Mouse (Mus musculus) splenic B cell, adult 2 months (primary cell): ENCODE measurements around the gene Serpina1f.
"Not testable (repeated sequence)": the region's sequence is repeated elsewhere in the genome, so short reads cannot be mapped to it uniquely, and the experiment has no call there.

Experiments
- DNase-seq: peaks from one replicate; pipeline ENCODE4 v3.0.0-alpha.2; 2011; ENCODE audit warnings: low read depth, low spot score
- H3K27me3 ChIP-seq: 2 replicates; pipeline ENCODE4 v1.6.1; 2012; ENCODE audit warnings: mild to moderate bottlenecking, low read length, moderate library complexity, mixed read lengths; ENCODE audit not compliant: control insufficient read depth, poor library complexity, insufficient read depth, severe bottlenecking
- H3K36me3 ChIP-seq: 2 replicates; pipeline ENCODE4 v1.6.1; 2012; ENCODE audit warnings: mild to moderate bottlenecking, low read length, moderate library complexity, mixed read lengths; ENCODE audit not compliant: control insufficient read depth, poor library complexity, insufficient read depth, severe bottlenecking

The Serpina1f gene

DNA sequence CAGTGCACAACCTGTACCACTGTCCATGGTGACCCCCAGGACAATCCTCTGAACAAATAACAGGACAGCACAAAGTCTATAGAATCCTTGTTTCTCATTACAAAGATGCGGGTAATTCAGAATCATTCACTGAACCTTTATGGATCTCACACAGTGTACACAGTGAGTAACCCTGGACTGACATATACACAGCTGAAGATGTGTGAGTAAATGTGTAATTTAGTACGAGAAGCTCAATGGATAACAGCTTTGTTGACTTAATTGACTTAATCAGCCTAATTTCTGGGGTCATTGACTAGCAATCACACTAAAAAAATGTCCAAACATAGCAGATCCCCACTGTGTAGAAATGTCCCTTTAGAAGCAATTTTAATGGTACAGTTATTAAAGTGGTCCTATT, 14.2 kb downstream of the Serpina1f start:
- DNase-seq = no peak
- Histone ChIP-seq H3K36me3 (no peaks in the 10 kb centered on the region), H3K27me3 (no peaks in the 10 kb centered on the region)

DNA sequence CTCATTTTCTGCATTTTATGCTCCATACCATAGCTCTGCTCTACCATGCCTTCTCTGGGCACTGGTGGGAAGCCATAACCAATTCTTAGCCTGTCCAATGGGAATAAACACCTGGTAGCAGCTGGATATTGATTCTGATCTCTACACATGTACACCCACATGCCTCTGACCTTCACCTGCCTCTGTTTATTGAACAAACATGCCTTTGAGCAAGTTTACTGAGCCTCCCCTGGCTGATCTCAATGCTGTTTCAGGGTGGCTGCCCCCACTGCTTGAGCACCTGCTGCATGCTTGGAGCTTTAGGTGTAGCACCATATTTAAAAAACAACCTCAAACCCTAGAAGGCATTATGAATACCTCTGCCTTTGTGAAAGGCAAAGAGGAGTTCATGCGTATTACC, 15.5 kb downstream of the Serpina1f start:
- not testable (repeated sequence) for DNase-seq, H3K27me3 ChIP-seq

DNA sequence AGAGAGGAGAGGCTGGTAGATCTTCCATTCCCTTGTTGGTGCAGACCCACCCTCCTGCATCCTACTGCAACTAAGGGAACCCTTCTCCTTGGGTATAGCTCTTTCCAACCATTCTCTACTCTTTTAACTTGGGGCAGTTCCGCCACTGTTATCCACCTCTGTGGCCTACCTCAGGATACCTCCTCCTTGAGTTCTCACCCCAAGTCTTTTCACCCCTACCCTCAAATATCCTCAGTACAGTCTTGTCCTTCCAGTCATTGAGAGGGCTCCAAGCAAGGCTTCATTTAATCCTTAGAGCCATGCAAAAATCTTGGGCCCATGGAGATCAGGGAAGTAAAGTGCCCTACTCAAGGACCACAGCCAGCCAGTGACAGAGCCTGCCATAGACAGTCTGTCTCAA, 19.3 kb downstream of the Serpina1f start, which contains the start of gene Serpina16:
Gene Serpina16 (minus strand): TSS at position 101 of the 400 bp plus-strand sequence.
- Histone ChIP-seq H3K36me3 (no peaks in the 10 kb centered on the region), H3K27me3 (no peaks in the 10 kb centered on the region)
- DNase-seq = no peak

More for the DNA sequence above, 15.5 kb downstream of the Serpina1f start:
- H3K36me3 ChIP-seq = not testable (repeated sequence)

DNA sequence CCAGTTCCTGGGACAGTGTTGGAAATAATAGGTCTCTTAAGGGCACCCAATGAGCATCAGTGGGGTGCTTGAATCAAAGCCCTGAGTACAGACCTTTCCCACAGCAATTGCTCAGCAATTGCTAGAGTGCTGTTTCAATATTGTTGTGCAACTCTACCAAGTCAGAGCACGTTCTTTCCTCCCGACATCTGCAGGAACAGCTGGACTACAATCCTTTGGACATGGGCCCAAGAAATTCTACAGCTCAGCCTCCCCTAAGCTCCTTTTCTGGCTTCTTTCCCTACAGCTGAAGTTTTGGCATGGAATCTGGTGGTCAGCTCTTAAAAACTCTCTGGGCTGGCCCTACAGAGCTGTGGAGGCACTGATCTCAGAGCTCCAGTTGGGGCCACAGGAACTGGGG, 22.1 kb downstream of the Serpina1f start:
- no peak for DNase-seq
- H3K36me3 ChIP-seq = no peaks in the 10 kb centered on the region
- no peaks in the 10 kb centered on the region for H3K27me3 ChIP-seq

DNA sequence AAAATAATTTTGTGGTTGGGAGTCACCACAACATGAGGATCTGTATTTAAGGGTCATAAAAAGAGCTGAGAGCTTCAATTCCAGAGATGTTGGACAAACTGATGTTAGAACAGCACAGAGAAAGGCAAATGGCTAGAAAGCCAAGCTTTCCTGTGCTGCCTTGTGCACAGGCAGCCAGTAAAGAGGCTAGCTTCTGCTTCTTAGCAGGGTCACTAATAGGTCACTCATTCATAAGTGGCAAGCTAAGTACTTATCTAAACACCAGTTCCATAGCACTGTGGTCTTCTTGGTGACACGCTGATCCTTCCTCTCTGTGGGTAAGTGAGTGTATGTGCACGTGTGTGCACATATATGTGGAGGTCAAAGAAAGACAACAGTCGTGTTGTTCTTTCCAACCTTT, 23.8 kb downstream of the Serpina1f start:
- DNase-seq = no peak
- Histone ChIP-seq H3K36me3 (no peaks in the 10 kb centered on the region), H3K27me3 (no peaks in the 10 kb centered on the region)

DNA sequence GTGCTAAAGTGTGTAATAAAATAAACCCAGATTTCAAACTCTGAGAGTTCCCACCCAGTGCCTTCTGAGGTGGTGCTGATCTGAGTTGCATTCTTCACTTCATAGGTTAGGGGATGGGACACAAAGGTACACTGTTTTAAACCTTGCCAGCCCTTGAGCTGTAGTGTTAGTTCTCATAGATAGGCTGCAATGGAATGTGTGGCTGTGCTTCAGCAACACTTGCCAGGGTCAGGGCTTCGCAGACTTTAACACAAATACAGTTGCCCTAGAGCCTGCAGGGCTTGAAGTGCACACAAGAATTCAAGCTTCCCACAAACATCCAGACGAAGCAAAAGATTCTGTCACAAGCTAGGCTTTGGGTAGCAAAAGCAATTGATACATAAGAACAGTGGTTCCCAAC, 24.4 kb downstream of the Serpina1f start:
- Histone ChIP-seq H3K27me3 (no peaks in the 10 kb centered on the region), H3K36me3 (no peaks in the 10 kb centered on the region)
- no peak for DNase-seq

DNA sequence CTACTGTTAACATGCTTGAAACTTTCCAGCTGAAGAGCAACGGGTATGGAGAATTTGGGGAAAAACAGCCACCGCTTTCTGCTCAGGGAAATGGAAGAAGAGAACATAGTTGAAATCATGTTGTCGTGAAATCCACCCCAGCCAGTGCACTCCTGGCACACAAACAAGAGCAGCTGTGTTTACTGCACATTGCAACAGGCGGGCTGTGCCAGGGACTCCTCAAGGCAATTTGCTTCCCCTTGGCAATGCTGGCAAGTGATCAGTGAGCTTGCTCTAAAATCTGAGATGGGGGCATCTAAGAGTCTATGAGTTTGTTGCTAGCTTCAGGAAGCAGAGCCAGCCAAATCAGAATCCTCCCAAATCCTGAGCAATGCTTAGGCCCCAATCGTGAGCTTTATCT, 25.0 kb downstream of the Serpina1f start:
- DNase-seq = no peak
- Histone ChIP-seq H3K27me3 (no peaks in the 10 kb centered on the region), H3K36me3 (no peaks in the 10 kb centered on the region)

DNA sequence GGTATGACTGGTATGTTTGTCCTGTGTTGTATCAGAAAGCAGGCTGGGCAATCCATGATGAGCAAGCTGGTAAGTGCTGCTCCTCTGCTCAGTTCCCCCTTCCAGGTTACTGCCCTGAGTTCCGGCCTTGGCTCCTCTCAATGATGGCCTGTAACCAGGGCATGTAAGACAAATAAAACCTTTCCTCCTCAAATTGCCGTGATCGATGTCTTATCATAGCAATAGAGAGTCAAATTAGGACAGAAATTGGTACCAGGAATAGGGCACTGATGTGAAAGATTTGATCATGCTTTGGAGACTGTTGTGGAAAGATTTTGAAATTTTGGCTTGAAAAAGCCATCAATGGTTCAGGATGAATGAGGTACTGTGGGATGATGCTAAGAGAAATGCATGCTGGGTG, 30.0 kb downstream of the Serpina1f start:
- no peaks in the 10 kb centered on the region for H3K27me3 ChIP-seq
- no peak for DNase-seq
- H3K36me3 ChIP-seq = no peaks in the 10 kb centered on the region

DNA sequence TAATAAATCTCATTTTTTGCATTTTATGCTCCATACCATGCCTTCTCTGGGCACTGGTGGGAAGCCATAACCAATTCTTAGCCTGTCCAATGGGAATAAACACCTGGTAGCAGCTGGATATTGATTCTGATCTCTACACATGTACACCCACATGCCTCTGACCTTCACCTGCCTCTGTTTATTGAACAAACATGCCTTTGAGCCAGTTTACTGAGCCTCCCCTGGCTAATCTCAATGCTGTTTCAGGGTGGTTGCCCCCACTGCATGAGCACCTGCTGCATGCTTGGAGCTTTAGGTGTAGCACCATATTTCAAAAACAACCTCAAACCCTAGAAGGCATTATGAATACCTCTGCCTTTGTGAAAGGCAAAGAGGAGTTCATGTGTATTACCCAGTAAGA, 33.3 kb downstream of the Serpina1f start:
- not testable (repeated sequence) for H3K27me3 ChIP-seq, H3K36me3 ChIP-seq, DNase-seq

DNA sequence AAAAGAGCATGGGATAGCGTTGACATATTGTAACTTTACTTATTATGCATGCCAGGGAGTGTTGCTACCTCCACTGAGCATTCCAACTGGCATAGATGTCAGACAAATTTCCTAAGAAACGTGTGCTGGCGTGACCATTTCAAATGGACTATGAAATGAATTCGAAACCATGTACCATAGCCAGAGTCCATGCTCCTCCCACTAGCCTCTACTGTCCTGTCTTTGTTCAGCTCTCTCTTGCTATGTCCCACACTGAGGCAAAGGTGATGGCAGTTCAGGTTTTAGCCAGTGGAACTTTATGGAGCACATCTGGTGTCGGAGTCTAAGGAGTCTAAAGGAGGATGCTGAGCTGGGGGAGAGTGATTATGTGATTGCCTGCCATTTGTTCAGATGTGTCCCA, 35.3 kb downstream of the Serpina1f start:
- H3K27me3 ChIP-seq = no peaks in the 10 kb centered on the region
- no peak for DNase-seq
- no peaks in the 10 kb centered on the region for H3K36me3 ChIP-seq

DNA sequence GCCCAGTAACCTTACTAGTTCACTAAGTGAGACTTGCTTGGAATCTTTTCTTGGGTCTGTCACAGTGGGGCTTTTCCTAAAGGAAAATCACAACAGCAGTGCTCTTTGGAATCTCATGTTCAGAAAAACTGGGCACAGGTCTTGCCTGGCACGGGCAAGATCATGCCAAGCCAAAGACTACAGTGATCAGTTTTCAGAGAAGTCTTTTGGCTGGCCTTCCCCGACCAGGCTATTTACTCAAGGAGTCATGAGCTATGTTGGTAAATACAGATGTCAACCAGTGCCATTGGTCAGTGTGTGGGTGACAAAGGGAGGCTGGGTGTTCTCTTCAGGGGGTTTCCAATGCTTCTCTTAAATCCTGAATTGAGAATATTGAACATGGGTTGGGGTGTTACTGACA, 36.2 kb downstream of the Serpina1f start:
- no peak for DNase-seq
- H3K36me3 ChIP-seq = no peaks in the 10 kb centered on the region
- H3K27me3 ChIP-seq = no peaks in the 10 kb centered on the region

DNA sequence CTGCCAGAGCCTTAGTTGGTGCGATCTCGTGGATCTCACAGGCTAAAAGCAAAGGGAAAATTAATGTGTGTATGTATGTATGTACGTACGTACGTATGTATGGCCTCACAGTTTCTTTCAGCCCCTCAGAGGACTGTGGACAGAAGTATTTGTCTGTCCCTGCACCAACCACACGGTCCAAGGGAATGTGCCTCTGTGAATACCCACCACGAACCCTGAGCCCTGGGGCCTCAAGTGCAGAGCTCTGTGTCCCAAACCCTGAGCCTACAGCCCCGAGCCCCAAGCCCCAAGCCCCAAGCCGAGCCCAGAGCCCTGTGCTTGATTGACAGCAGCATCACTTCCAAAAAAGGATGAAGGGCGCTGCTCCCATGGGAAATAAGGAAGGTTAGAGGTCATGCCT, 37.3 kb downstream of the Serpina1f start:
- Histone ChIP-seq H3K27me3 (no peaks in the 10 kb centered on the region), H3K36me3 (no peaks in the 10 kb centered on the region)
- no peak for DNase-seq

DNA sequence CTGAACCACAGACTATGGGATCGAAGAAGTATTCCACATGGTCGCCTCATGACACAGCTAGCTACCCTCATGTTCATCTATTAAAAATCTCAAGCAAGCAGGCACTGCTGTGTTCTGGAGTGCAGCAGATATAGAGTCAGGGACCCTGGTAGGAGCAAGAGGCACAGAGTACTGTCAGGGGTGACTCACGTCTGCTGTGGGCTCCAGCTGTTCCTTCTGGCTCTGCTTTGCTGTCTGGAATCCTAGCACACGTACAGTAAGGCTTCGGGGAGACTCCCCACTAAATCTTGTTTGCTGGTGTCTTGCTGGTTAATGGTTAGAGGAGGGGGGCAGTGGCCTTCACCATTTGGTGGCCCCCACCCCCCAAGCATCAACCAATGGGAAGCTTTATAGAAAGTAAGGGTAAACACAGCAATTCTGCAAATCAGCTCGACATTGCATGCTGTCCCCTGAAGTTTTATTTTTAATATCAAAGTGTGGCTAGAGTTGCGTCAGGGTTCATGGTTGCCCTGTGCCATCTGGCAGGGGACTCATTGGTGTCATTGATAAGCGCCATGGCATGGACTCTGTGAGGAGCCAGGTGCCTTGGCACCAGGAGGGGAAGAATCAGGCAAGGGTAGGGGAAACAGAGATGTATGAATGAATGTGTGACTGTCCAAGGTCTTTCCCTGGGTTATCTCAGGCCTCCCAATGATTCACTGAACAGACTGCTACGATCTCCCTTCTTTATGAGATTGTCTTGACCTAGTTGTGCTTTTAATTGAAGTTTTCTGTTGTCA, 38.3 kb downstream of the Serpina1f start, which contains the start of gene Serpina6:
Gene Serpina6 (minus strand): TSS at position 365 of the 779 bp plus-strand sequence.
- no peak for DNase-seq
- Histone ChIP-seq H3K36me3 (no peaks in the 10 kb centered on the region), H3K27me3 (no peaks in the 10 kb centered on the region)

DNA sequence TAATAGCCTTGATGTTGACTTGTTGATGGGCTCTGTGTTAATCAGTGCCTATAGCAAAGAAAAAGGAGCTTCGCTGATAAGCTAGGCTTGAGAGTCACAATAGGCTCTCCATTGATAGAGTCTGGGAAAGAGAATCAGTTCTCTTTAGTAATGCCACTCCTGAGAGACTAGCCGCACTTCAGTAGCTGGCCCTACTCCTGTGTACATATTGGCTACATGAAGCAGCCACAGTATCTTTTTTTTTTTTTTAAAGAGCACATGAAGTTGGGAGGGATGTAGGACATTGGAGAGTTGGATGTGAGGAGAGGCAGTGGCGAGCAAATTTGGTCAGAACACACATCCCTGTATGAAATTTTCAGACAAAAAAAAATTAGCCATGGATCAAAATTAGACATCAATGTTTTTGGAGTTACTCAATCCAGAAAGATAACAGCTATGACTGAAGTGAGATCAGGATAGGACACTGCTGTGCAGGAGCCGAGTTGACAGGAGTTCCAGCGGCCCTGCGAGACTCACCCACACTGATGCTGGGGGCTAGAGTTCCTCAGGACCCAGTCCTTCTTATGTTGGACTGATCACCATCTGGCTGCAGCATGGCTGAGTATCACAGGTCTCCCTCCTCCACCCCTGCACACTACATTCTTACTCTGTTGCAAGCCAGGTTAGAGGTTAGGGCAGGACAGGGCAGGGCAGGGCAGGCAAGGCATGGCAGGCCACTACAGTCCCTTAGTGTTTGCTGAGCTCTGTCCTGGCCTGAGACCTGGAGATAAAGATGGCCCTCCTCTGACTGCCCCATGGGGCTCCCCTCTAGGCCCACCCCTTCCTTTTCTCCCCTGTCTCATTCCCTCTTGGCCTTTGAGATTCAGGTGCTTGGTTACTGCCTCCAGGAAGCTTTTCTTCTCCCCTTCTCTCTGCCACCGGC, 39.9 kb downstream of the Serpina1f start:
- DNase-seq = no peak
- no peaks in the 10 kb centered on the region for H3K27me3 ChIP-seq
- H3K36me3 ChIP-seq = no peaks in the 10 kb centered on the region

DNA sequence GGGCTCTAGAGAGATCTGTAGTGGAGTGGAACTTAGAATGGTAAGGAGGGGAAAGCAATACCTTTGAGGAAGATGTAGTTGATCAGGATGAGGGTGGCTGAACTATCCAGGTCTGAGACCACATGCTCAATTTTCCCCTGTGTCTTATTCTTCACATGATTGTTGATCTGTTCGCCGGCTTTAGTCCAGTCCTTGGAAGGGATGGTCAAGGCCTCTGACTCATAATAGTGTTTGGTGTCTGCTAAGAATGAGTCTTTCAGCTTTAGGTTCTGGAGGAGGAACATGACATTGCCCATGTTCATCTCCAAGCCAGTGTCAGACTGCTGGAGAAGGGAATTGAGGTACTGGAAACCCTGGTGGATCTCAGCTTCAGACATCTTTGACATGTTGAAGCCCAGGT, 41.5 kb downstream of the Serpina1f start:
- no peak for DNase-seq
- no peaks in the 10 kb centered on the region for H3K36me3 ChIP-seq
- H3K27me3 ChIP-seq = no peaks in the 10 kb centered on the region
